Comparison of ENCODE assay signal across 1 mouse cellular context in the genomic region with DNA sequence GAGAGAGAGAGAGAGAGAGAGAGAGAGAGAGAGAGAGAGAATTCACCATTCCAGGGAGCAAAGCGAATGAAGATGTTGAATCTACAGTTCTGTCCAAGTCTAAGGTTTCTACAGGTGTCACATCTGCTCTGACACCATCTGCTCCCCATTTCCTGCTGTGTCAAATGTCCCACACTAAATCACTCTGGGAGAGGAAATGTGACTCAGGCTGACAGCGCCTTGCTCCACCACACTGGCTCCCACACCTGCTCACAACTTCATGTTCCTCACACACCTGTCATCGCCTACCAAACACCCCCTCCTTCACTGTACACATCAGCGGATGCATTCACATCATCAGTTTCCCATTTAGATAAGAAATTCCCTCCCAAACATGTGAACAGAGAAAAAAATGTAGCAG.
TF ChIP-seq lines count a peak whose summit lies in the region.

No protein-coding gene starts in this region.

TF ChIP-seq in CH12.LX, 34 proteins besides CTCF, POLR2A, EP300 and RAD21 (continued from another document):
- TF ChIP-seq POLR2AphosphoS2 (IDR thresholded peaks at IDR 0.05; ENCODE audit: low read depth, low read length), result no peak
